Mouse (Mus musculus): ENCODE measurements around the gene Gprc5a.

DNA sequence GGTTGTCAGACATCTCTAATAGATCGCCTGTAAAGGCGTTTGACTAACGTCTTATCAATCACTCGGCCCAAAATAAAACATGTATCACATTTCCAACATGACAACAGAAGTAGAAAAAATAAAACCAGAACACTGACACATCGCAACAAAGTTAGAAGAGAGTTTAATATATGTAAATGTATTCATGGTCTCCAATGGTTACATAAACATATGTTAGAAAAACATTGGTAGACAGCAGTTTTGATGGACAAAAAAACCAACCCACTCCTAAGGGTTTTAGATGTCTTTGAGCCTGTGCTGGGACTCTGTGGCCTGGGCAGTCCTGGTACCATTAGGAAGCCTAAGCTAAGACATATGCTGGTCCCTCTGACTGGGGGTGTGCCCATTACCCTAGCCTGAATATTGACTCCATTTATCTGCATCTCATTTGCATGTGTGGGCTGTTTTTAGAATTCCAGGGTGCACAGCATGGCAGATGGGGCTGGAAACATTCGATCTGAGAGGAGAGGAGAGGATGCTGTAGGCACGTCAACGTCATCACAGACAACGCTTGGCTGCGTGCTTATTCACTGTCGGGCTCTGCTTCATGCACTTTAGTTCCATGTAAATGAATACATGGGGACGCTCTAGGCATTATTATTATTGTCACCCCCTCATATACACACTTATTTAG lies 27.5 kb downstream of the Gprc5a start:
- TF ChIP-seq POLR2A (IDR thresholded peaks at IDR 0.05; ENCODE audit: borderline replicate concordance, insufficient read depth, low read length) (no peak), CTCF (IDR thresholded peaks at IDR 0.05; ENCODE audit: borderline replicate concordance, insufficient read depth, low read depth, low read length) (no peak)
